Mouse (Mus musculus): Measurements from ENCODE around the gene Mcemp1.

DNA sequence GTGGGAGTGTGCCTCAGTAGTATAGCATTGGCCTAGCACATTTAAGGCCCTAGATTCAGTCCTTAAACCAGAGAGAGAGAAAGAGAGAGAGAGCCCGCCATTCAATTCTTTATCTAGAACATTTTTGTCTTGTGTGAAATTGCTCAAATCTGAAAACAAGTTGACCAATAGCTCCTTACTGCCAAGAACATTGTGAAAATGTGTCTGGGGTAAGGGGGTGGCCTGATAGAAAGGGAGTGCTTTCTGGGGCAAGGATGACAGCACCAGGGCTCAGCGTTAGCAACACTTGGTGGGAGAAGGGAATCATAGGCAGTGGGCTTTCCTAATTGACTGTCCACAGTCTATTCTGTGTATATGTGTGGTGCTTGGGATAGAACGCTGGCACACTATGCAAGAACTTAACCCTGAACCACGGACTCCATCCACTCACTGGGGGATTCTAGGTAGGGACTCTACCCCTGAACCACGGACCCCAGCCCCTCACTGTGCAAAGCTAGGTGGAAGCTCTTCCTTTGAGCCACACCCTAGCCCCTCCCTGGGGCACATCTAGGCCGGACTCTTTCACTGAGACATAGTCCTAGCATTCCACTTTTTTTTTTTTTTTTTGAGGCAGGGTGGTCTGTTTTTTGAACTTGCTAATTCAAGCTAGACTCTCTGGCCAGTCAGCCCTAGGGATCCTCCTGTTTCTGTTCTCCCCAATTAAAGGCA, 18.6 kb upstream of the Mcemp1 start:
- no peak for TF ChIP-seq CTCF (IDR thresholded peaks at IDR 0.05; ENCODE audit: low read depth, low read length)
- no peak for TF ChIP-seq GATA1 (IDR thresholded peaks at IDR 0.05; ENCODE audit: borderline replicate concordance, low read length)
- TF ChIP-seq TAL1 (conservative IDR thresholded peaks at IDR 0.05; ENCODE audit: low read depth, low read length) = no peak

Measured in G1E (cell line).